Mouse (Mus musculus): ENCODE measurements around the gene Gm16253.
"Not testable (repeated sequence)": the region's sequence is repeated elsewhere in the genome, so short reads cannot be mapped to it uniquely, and the experiment has no call there.

The Gm16253 gene

DNA sequence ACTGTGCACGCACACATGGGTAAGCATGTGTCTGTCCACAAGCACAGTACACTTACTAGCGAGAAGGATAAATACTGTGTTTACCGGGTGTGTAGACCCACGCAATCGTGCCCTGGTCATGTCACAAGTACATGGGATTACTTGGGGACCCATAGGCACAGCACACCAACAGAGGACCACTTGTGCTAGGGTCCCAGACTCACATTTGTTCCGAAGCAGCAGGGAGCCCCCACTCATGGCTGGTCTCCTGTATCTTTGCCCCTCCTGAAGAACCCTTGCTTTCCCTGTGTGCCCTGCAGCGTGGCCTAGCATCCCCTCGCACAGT, 22.2 kb downstream of the Gm16253 start:
- no peak for DNase-seq

DNA sequence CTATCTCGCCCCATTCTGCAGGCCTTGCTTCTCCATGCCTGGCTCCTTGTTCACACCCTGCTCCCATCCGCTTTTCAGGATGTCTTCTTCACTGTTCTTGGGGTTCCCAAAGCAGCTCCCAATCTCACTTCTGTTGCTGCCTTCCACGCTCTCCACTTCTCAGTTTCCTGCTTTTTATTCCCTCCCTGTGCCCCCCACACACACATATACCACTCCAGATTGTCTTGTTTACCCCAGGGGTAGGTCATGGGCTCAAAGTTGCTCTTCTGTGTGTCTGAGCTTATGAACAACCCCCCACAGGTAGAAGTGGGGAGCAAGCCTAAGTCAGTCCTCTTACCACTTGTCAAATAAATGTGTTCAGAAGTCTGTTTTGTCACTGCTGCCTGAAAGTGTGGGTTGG, 22.6 kb downstream of the Gm16253 start:
- no peak for DNase-seq

DNA sequence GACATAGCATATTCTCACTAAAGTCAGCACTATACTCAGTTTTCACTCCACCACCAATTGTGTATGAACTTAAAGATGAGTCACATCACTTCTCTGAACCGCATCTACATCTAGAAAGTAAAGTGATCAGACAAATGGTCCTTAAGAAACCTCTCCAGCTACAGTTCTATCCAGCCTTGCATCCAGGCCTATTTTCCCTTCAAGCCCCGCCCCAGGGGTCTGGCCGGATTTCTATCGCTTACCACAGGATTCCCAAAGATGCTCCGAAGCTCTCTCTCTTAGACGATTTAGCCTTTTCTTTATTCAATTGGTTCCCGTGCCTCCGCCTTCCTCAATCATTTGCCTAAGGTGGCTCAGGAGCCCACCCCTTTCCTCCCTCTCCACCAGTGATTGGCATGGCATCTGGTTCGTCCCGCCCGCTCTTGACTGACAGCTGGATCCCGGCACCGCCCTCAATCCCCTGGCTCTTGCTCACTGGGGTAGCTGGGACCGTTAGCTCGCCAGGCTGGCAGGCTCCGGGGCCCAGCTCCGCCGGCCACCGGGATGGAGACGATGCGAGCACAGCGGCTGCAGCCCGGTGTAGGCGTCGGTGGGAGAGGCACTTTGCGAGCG, 24.0 kb downstream of the Gm16253 start, which contains the start of gene Lix1l:
Lix1l (plus strand) TSS at position 511 of the 612 bp plus-strand sequence.
- peak; percentile 96 for DNase-seq

DNA sequence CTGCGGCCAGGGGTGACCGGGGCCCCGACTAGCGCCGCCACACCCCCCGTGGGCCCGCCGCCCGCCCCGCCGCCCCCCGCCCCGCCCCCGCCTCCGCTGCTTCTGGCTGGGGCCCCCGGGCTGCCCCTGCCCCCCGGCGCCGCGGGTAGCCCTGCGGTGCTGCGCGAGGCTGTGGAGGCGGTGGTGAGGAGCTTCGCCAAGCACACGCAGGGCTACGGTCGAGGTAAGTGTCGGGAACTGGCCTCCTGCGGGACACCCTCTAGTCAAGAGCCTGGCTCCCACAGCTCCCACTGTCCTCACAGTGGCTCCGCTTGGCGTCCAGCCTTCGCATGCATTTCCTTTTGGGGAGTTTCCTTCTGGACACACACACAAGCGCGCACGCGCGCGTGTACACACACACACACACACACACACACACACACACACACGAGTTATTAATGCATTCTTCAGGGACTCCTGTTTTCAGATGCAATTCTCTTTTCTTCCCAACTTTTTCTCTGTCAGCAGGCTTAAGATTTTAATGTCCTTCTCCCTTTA, 24.5 kb downstream of the Gm16253 start:
- peak; percentile 72 for DNase-seq

DNA sequence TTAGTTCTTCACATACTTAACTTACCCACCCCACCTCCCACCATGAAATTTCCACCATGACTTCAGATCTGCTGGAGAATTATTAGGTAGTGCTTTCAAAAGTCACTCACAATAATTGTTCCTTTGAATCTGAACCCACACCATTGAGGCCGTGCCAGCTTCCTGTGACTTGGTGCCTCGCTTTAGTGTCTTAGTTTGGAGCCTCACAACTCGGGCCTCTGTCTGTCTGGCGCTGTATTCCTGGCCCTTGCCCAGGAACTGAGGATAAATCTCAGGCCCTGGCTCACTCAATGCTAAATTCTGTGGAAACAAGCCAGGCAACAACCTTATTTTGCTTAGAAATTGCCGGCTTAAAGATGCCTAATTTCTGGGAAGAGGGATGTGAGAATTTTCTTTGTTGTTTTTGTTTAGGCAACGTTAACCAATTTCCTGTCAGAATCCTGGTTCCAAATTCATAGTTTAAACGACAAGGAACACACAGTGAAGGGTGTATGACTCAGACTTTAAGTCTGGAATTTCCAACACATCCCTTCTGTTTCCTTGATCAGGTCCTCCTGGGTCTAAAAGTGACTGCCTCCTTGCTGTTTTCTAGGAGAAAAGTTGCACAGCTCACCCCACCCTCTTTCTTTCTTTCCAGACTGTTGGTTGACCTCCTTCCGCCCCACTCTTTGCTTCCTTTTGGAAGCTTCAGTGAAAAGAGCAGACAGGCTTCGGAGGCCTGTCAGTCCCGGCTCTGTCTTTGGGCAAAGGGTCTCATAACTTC, 25.3 kb downstream of the Gm16253 start:
- peak; percentile 28 for DNase-seq

DNA sequence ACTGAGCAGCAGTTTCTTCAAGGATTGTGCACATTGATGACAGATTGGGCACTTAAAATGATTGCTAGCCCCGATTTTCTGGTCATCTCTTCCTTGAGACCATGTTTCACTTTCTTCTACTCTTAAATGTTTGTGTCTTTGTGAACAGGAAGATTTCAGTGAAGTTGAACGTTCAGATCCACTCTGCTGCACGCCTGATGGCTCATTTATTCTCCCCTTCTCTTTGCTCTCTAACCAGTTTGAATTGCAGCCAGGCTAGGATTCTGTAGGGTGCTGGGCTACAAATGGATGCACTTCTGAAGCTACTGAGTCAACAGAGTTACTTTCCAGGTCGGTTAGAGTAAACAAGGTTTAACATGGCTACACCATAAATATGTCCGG, 25.9 kb downstream of the Gm16253 start:
- DNase-seq, result no peak

DNA sequence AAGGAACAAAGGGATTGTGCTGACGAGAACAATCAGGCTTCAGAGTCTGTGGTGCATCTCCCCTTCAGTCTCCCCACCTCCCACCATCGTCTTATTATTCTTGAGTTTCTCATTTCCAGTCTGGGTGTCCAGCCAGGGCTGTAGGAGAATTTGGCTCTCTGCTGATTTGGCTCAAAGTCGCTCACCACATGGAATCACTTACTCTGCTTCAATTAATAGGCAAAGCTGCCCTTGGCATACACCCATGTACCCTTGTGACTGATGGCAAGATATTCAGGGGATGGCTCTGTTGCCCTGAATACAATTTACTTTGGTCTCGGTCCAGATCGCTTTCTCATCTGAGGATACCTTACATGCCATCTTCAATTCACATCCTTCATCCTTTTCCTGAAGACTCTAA, 26.5 kb downstream of the Gm16253 start:
- no peak for DNase-seq

DNA sequence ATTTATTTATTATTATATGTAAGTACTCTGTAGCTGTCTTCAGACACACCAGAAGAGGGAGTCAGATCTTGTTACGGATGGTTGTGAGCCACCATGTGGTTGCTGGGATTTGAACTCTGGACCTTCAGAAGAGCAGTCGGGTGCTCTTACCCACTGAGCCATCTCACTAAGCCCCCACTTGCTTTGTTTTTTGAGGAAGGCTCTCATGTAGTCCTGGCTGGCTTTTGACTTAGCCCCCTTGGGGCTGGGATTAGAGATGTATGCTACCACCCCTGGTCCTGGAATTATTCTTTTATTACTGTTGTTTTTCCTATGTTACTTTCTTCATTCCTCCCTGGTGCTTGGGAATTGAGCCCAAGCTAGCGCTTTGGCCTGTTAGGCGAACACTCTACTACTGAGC, 29.2 kb downstream of the Gm16253 start:
- DNase-seq, result not testable (repeated sequence)

DNA sequence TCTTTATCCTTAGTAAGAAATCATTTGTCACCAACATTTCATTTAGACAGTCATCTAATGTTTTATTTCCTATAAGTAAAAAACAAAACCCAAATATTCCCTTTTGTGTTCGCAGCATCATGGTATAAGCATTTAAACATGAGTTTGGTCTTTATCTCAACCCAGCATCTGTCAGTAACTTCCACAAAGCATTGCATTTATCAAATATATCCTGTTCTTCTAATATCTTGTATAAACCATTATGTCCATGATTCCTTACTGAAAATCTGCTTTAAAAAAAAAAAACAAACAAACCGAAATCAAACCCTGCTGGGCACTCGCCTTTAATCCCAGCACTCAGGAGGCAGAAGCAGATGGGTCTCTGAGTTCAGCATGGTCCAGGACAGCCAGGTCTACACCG, 29.8 kb downstream of the Gm16253 start:
- DNase-seq, result no peak

DNA sequence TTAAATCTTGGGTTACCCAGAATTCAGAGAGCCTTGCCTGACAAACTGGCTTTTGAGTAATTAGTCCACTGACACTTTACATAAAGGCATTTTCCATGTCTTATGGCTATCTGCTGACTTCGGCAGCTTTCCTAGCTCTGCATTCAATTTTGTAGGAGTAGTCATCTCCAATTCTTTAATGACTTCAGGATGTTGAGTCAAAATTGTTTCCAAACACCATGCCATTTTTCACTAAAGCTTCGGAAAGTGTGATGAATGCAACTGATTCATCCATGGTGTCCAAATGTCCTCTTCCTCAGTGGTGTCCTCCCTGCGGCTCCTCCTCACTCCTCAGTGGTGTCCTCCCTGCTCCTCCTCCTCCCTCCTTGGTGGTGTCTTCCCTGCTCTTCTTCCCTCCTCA, 41.2 kb downstream of the Gm16253 start:
- DNase-seq, result no peak

DNA sequence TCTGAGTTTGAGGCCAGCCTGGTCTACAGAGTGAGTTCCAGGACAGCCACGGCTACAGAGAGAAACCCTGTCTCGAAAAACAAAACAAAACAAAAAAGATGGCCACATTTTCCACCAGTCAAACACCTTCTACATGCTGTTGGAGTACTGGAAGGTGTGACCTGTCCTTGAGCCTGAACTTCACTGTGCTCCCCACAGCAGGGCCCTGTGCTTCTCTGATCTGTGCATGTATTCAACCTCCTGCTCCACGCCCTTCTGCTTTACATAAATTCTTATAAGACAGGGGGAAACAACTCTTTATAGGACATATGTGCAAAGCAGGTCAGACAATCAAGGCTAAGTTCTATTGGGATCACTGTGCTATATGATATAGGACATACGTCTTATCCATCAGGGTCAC, 46.4 kb downstream of the Gm16253 start:
- DNase-seq, result no peak

DNA sequence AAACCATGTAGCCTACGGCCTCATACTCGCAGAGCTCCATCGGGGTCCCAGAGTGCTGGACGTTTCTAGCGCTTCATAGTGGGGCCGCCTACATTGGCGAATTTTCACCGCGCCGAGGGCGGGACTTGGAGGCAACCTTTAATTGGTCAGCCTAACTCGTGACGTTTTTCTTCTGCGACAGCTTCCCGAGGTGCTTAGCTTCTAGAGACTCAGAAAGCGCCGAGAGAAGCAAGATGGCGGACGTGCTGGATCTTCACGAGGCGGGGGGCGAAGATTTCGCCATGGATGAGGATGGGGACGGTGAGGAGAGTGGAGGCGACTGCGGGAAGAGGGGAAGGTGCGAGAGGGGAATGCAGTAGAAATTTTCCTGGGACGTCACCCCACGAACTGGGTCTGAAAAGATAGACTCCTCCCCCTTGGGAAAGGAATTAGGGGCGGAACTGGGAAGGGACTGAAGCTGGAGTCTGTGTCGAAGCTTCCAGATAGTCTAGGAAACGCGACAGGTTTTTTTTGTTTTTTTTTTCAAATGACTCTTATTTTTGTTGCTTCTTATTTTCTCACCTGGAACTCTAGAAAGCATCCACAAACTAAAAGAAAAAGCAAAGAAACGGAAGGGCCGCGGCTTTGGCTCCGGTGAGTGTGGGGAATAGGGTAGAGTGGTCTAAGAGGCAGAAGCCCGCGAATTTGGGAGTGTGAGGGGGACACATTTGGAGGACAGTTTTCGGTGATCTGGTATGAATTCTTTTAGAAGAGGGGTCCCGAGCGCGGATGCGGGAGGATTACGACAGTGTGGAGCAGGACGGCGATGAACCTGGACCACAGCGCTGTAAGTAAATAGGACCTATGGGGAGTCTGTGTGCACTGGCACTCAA, 53.2 kb downstream of the Gm16253 start, which contains the start of gene Rbm8a:
Rbm8a (plus strand) TSS at position 205 of the 872 bp plus-strand sequence.
- peak; percentile 98 for DNase-seq
